Mouse (Mus musculus): Measurements from ENCODE around the gene Rrp1b.

DNA sequence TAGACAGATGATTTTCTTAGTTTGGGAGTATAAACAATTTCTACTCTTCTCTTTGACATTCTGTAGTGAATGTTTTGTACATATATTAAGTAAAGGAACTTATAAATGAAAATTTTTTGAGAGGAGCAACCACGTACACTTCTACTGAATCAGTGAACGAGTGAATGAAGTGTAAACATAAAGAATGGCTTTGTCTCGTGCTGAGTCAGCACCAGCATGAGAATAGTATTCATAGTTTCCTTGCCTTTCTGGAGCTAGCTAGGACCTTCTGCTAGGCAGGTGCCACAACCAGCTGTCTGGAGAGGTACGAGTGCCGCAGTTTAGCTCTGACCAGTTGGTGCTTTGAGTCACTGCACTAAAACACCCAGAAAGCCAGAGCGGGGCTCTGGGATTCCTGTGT lies 14.7 kb downstream of the Rrp1b start:
- TF ChIP-seq POLR2A (IDR thresholded peaks at IDR 0.05; ENCODE audit: insufficient read depth, low read depth, low read length), result no peak
- TF ChIP-seq CTCF (IDR thresholded peaks at IDR 0.05; ENCODE audit: insufficient read depth, low read depth, low read length), result no peak

All from olfactory bulb, adult 2 months (tissue).